Mouse (Mus musculus): ENCODE measurements around the gene Rpl32.

- TF ChIP-seq CTCF (conservative IDR thresholded peaks at IDR 0.05; ENCODE audit: low read length) (no peak), NANOG (IDR thresholded peaks at IDR 0.05; ENCODE audit: borderline replicate concordance, low read length) (no peak), POU5F1 (IDR thresholded peaks at IDR 0.05; ENCODE audit: borderline replicate concordance, low read length) (no peak)
Observed at GRCm38 (mm10) chr6:115853985-115854384, 45.4 kb upstream of the Rpl32 start.
